Mouse (Mus musculus): ENCODE measurements around the gene Dnajb14. TPM values are rescaled to one million over a fixed set of nuclear protein-coding genes. Genes with fewer than 3 reads are reported as not detected.

Dnajb14 gene
- total and polyA plus RNA-seq, 2 experiments from 2014 or later = 14.9 to 19.2 TPM

DNA sequence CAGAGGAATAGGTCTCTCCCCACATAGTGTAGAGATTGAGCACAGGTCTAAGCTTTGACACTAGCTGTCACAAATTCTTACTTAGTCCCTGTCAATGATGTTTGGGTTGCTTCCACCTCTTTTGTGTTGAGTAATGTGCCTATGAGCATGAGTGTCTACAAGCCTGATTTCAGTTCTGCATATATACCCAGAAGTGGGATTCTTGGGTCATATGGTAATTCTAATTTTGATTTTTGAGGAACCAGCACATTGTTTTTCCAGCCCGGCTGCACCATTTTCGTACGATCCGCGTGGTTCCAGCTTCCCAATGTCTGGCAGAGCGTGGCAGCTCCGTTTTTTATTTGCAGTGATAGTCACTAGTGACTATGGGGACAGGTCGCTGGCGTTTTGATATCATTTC is 1.9 kb downstream of the Dnajb14 start:
- Histone ChIP-seq H3K4me1 (ENCODE audit: insufficient read depth) (peaks cover 5% of the 10 kb centered on the region), H3K27ac (ENCODE audit: low read depth, low read length) (no peak overlapping the region), H3K36me3 (ENCODE audit: insufficient read depth) (no peaks in the 10 kb centered on the region), H3K4me2 (ENCODE audit: low read depth) (no peak overlapping the region), H3K4me3 (ENCODE audit: low read depth, low read length) (no peak overlapping the region), H3K27me3 (ENCODE audit: insufficient read depth, low read length) (no peaks in the 10 kb centered on the region), H3K9me3 (ENCODE audit: low read length) (no peaks in the 10 kb centered on the region), H3K9ac (no peak overlapping the region)
- TF ChIP-seq CTCF (IDR thresholded peaks at IDR 0.05; ENCODE audit: low read depth) = no peak
- ATAC-seq (no peak), DNase-seq (no peak)
- 95% methylated on average over 9 of the region's 9 CpGs for WGBS

DNA sequence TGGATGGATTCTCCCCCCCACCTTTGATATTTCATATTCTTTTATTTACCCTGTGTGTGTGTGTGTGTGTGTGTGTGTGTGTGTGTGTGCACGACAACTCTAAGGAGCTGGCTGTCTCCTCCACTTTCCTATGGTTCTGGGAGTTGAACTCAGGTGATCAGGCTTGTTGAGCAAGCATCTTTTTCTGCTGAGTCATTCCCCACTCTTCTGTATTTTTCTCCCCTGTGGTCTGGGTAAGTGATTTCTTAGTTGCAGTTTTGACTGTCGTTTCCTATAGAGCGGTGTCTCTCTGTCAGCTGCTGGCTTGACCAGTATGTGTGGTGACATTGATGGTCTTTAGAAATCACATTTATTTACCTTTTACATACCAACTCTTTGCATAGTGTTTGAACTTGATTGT is 11.8 kb downstream of the Dnajb14 start:
- no peak overlapping the region for H3K27ac ChIP-seq (ENCODE audit: low read depth, low read length)
- ATAC-seq (no peak), DNase-seq (no peak)
- no peak overlapping the region for H3K4me3 ChIP-seq (ENCODE audit: low read depth, low read length)
- no peaks in the 10 kb centered on the region for H3K27me3 ChIP-seq (ENCODE audit: insufficient read depth, low read length)
- WGBS = 88% methylated on average over 3 of the region's 3 CpGs
- no peaks in the 10 kb centered on the region for H3K36me3 ChIP-seq (ENCODE audit: insufficient read depth)
- no peaks in the 10 kb centered on the region for H3K9me3 ChIP-seq (ENCODE audit: low read length)
- H3K9ac ChIP-seq = no peak overlapping the region
- no peak for TF ChIP-seq CTCF (IDR thresholded peaks at IDR 0.05; ENCODE audit: low read depth)
- H3K4me1 ChIP-seq (ENCODE audit: insufficient read depth) = no peaks in the 10 kb centered on the region
- H3K4me2 ChIP-seq (ENCODE audit: low read depth) = no peak overlapping the region

DNA sequence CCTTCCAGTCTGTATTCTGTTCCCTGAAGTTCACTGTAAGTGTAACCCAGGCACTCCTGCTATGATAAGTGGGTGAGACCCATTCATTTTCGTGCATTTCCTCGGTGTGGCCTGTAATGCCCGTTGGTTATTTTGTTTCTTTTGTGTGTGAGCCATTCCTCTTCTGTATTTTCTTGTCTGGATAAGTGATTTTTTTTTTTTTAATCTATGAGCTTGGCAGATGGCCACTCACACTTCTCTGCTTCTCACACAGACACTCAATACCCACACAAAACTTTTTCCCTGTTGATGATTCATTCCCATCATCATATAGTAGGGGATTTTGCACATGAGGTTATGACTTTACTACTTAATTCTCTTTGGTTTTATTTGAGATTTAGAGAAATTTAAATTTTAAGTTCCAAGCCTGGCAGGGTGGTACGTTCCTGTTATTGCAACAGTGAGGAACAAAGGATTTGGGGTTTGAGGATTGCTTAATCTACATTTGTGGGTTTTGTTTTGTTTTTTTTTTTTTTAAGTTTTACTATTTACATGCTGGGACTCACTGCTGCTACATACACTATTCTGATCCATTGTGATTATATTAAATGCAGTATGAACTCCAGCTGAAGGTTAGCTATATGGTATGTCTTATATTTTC is 12.8 kb downstream of the Dnajb14 start:
- Histone ChIP-seq H3K4me3 (ENCODE audit: low read depth, low read length) (no peak overlapping the region), H3K27me3 (ENCODE audit: insufficient read depth, low read length) (no peaks in the 10 kb centered on the region), H3K4me2 (ENCODE audit: low read depth) (no peak overlapping the region), H3K36me3 (ENCODE audit: insufficient read depth) (no peaks in the 10 kb centered on the region), H3K27ac (ENCODE audit: low read depth, low read length) (no peak overlapping the region), H3K9me3 (ENCODE audit: low read length) (no peaks in the 10 kb centered on the region), H3K9ac (no peak overlapping the region), H3K4me1 (ENCODE audit: insufficient read depth) (no peaks in the 10 kb centered on the region)
- no peak for TF ChIP-seq CTCF (IDR thresholded peaks at IDR 0.05; ENCODE audit: low read depth)
- ATAC-seq = no peak
- DNase-seq = no peak
- 46% methylated on average over 4 of the region's 4 CpGs for WGBS

DNA sequence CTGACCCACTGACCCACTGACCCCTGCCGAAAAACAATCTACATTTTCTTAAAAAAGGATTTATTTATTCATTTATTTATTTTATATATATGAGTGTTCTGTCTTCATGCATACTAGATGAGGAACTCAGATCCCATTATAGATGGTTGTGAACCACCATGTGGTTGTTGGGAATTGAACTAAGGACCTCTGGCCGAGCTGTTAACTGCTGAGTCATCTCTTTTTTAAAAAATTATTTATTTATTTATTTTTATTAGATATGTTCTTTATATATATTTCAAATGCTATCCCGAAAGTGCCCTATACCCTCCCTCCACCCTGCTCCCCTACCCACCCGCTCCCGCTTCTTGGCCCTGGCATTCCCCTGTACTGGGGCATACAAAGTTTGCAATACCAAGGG is 13.6 kb downstream of the Dnajb14 start:
- no peak for TF ChIP-seq CTCF (IDR thresholded peaks at IDR 0.05; ENCODE audit: low read depth)
- Histone ChIP-seq H3K4me2 (ENCODE audit: low read depth) (no peak overlapping the region), H3K9ac (no peak overlapping the region), H3K27ac (ENCODE audit: low read depth, low read length) (no peak overlapping the region), H3K9me3 (ENCODE audit: low read length) (no peaks in the 10 kb centered on the region), H3K27me3 (ENCODE audit: insufficient read depth, low read length) (no peaks in the 10 kb centered on the region), H3K4me3 (ENCODE audit: low read depth, low read length) (no peak overlapping the region), H3K4me1 (ENCODE audit: insufficient read depth) (no peaks in the 10 kb centered on the region), H3K36me3 (ENCODE audit: insufficient read depth) (0 out of 2 replicates have a peak, but pooled peaks cover 4% of the 10 kb centered on the region)
- DNase-seq (no peak), ATAC-seq (no peak)
- 91% methylated on average over 5 of the region's 5 CpGs for WGBS

DNA sequence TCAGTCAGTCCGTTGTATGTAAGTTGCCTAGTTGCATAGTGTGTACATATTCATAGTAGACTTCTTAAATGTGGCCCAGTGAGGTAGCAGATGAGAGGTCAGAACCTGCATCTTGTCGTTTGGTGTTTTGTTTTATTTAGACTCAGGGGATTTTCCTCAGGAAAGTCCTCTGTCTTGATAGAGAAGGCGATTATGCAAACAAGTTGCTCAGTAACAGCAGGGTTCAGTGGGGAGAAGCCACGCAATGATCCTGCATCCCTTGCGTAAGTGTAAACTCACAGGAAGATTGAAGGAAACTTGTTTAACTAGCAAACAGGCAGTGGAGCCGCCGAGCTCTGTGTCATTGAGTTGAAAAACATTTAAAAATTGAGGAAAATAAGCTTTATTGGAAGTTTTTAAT is 20.5 kb downstream of the Dnajb14 start:
- DNase-seq = no peak
- Histone ChIP-seq H3K9ac (no peak overlapping the region), H3K4me1 (ENCODE audit: insufficient read depth) (no peaks in the 10 kb centered on the region), H3K9me3 (ENCODE audit: low read length) (no peaks in the 10 kb centered on the region), H3K4me3 (ENCODE audit: low read depth, low read length) (no peak overlapping the region), H3K36me3 (ENCODE audit: insufficient read depth) (peaks cover 9% of the 10 kb centered on the region; the same call in 1 of the 2 replicates), H3K27ac (ENCODE audit: low read depth, low read length) (no peak overlapping the region), H3K27me3 (ENCODE audit: insufficient read depth, low read length) (no peaks in the 10 kb centered on the region), H3K4me2 (ENCODE audit: low read depth) (no peak overlapping the region)
- no peak for TF ChIP-seq CTCF (IDR thresholded peaks at IDR 0.05; ENCODE audit: low read depth)
- 50% methylated on average over 7 of the region's 7 CpGs for WGBS
- no peak for ATAC-seq

DNA sequence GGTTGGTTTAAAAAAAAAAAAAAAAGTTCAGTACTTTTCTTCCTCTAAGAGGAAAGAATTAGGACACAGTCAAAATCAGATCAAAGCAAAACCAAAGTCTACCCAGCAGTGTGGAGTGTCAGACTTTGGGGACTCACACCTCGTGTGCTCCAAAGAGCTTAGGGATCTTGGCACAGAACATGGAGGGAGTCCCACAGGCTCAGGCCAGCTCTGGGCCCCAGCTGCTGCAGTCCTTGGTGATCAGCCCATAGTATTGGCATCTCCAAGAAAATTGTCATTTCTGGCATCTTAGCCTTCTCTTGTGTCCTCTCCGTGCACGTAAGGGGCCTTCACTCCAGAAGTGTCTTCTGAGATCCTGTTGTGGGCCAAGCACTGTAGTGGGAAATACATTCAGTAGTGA is 23.6 kb downstream of the Dnajb14 start:
- DNase-seq (no peak), ATAC-seq (no peak)
- H3K27ac ChIP-seq (ENCODE audit: low read depth, low read length) = no peak overlapping the region
- H3K36me3 ChIP-seq (ENCODE audit: insufficient read depth) = peaks cover 20% of the 10 kb centered on the region
- no peak for TF ChIP-seq CTCF (IDR thresholded peaks at IDR 0.05; ENCODE audit: low read depth)
- 69% methylated on average over 3 of the region's 3 CpGs for WGBS
- H3K9ac ChIP-seq = no peak overlapping the region
- no peak overlapping the region for H3K4me3 ChIP-seq (ENCODE audit: low read depth, low read length)
- no peaks in the 10 kb centered on the region for H3K9me3 ChIP-seq (ENCODE audit: low read length)
- no peaks in the 10 kb centered on the region for H3K4me1 ChIP-seq (ENCODE audit: insufficient read depth)
- H3K27me3 ChIP-seq (ENCODE audit: insufficient read depth, low read length) = no peaks in the 10 kb centered on the region
- no peak overlapping the region for H3K4me2 ChIP-seq (ENCODE audit: low read depth)

DNA sequence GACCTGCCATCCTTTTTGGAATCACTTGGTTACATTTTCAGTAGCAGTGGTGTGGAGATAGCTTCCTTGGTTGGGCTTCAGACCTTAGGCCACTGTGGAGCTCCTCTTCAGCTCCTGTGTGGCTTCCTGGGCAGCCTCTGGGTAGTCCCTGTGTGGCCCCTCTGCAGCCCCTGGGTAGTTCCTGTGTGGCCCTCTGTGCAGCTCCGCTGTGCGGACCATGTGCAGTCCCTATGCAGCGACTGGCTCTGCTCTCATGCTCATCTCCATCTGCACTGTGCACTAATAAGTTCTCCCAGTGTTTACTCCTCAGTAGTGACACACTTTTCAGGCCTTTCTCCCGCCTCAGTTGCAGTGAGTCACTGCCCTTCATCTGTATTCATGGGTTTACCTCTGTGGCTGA is 24.6 kb downstream of the Dnajb14 start:
- DNase-seq (no peak), ATAC-seq (no peak)
- H3K4me1 ChIP-seq (ENCODE audit: insufficient read depth) = no peaks in the 10 kb centered on the region
- no peaks in the 10 kb centered on the region for H3K27me3 ChIP-seq (ENCODE audit: insufficient read depth, low read length)
- no peaks in the 10 kb centered on the region for H3K9me3 ChIP-seq (ENCODE audit: low read length)
- no peak overlapping the region for H3K9ac ChIP-seq
- no peak overlapping the region for H3K4me2 ChIP-seq (ENCODE audit: low read depth)
- no peak overlapping the region for H3K27ac ChIP-seq (ENCODE audit: low read depth, low read length)
- H3K4me3 ChIP-seq (ENCODE audit: low read depth, low read length) = no peak overlapping the region
- peaks cover 24% of the 10 kb centered on the region for H3K36me3 ChIP-seq (ENCODE audit: insufficient read depth)
- TF ChIP-seq CTCF (IDR thresholded peaks at IDR 0.05; ENCODE audit: low read depth) = no peak
- 72% methylated on average over 4 of the region's 4 CpGs for WGBS
